Mouse (Mus musculus): ENCODE measurements around the gene Tbx19. TPM values are rescaled to one million over a fixed set of nuclear protein-coding genes. Genes with fewer than 3 reads are reported as not detected.

Tbx19 gene
- polyA plus RNA-seq, 1 experiment from 2014 or later: not detected

GRCm38 (mm10) chr1:165193880-165194661 lies 33.5 kb upstream of the Tbx19 start, which contains the start of gene Sft2d2:
TSS of gene Sft2d2 (minus strand) at chr1:165194438.
- Histone ChIP-seq H3K27ac (ENCODE audit: low read length) (peak within 1 kb of the TSS; percentile 90), H3K4me2 (replicated peaks; ENCODE audit: low read depth, low read length) (peak within 1 kb of the TSS; percentile 65), H3K4me3 (ENCODE audit: low read length) (peak within 1 kb of the TSS; percentile 66), H3K9me3 (ENCODE audit: low read length) (no peaks in the 10 kb centered on the region), H3K4me1 (ENCODE audit: insufficient read depth, low read length) (peaks cover 19% of the 10 kb centered on the region), H3K27me3 (ENCODE audit: insufficient read depth, low read length) (no peaks in the 10 kb centered on the region), H3K36me3 (ENCODE audit: insufficient read depth, low read length) (no peaks in the 10 kb centered on the region), H3K9ac (replicated peaks; ENCODE audit: low read length) (peak within 1 kb of the TSS; percentile 79)
- under 1% methylated on average over 65 of the region's 69 CpGs for WGBS
- ATAC-seq (ENCODE audit: low FRiP score, low TSS enrichment): peak; percentile 94

GRCm38 (mm10) chr1:165193426-165193825 lies 32.9 kb upstream of the Tbx19 start:
- ATAC-seq (ENCODE audit: low FRiP score, low TSS enrichment): no peak
- peak overlapping the region; percentile 79 for H3K9ac ChIP-seq (replicated peaks; ENCODE audit: low read length)
- WGBS: 6% methylated on average over 7 of the region's 7 CpGs
- peak overlapping the region; percentile 90 for H3K27ac ChIP-seq (ENCODE audit: low read length)
- peak overlapping the region; percentile 66 for H3K4me3 ChIP-seq (ENCODE audit: low read length)
- no peaks in the 10 kb centered on the region for H3K9me3 ChIP-seq (ENCODE audit: low read length)
- H3K36me3 ChIP-seq (ENCODE audit: insufficient read depth, low read length): no peaks in the 10 kb centered on the region
- H3K27me3 ChIP-seq (ENCODE audit: insufficient read depth, low read length): no peaks in the 10 kb centered on the region
- H3K4me2 ChIP-seq (replicated peaks; ENCODE audit: low read depth, low read length): peak overlapping the region; percentile 65
- peaks cover 24% of the 10 kb centered on the region for H3K4me1 ChIP-seq (ENCODE audit: insufficient read depth, low read length)

- 52% methylated on average over 10 of the region's 10 CpGs for WGBS
- no peak for ATAC-seq (ENCODE audit: low FRiP score, low TSS enrichment)
- Histone ChIP-seq H3K4me3 (ENCODE audit: low read length) (peak overlapping the region; percentile 66), H3K9ac (replicated peaks; ENCODE audit: low read length) (no peak overlapping the region; the same call in 1 of the 2 replicates), H3K4me2 (replicated peaks; ENCODE audit: low read depth, low read length) (peak overlapping the region; percentile 65), H3K27ac (ENCODE audit: low read length) (no peak overlapping the region), H3K9me3 (ENCODE audit: low read length) (no peaks in the 10 kb centered on the region), H3K36me3 (ENCODE audit: insufficient read depth, low read length) (no peaks in the 10 kb centered on the region), H3K27me3 (ENCODE audit: insufficient read depth, low read length) (no peaks in the 10 kb centered on the region), H3K4me1 (ENCODE audit: insufficient read depth, low read length) (peaks cover 24% of the 10 kb centered on the region)
Observed at GRCm38 (mm10) chr1:165192714-165193264, 32.2 kb upstream of the Tbx19 start.

GRCm38 (mm10) chr1:165192102-165192501 lies 31.5 kb upstream of the Tbx19 start:
- H3K9ac ChIP-seq (replicated peaks; ENCODE audit: low read length): no peak overlapping the region
- H3K4me2 ChIP-seq (replicated peaks; ENCODE audit: low read depth, low read length): no peak overlapping the region
- peaks cover 24% of the 10 kb centered on the region for H3K4me1 ChIP-seq (ENCODE audit: insufficient read depth, low read length)
- ATAC-seq (ENCODE audit: low FRiP score, low TSS enrichment): no peak
- no peaks in the 10 kb centered on the region for H3K27me3 ChIP-seq (ENCODE audit: insufficient read depth, low read length)
- H3K27ac ChIP-seq (ENCODE audit: low read length): no peak overlapping the region
- 76% methylated on average over 4 of the region's 4 CpGs for WGBS
- H3K4me3 ChIP-seq (ENCODE audit: low read length): no peak overlapping the region
- H3K9me3 ChIP-seq (ENCODE audit: low read length): no peaks in the 10 kb centered on the region
- no peaks in the 10 kb centered on the region for H3K36me3 ChIP-seq (ENCODE audit: insufficient read depth, low read length)

- H3K27me3 ChIP-seq (ENCODE audit: insufficient read depth, low read length): no peaks in the 10 kb centered on the region
- H3K9ac ChIP-seq (replicated peaks; ENCODE audit: low read length): no peak overlapping the region
- peaks cover 1% of the 10 kb centered on the region; the same call in 1 of the 2 replicates for H3K36me3 ChIP-seq (ENCODE audit: insufficient read depth, low read length)
- no peaks in the 10 kb centered on the region for H3K9me3 ChIP-seq (ENCODE audit: low read length)
- no peak overlapping the region for H3K4me3 ChIP-seq (ENCODE audit: low read length)
- no peak overlapping the region for H3K4me2 ChIP-seq (replicated peaks; ENCODE audit: low read depth, low read length)
- no peak for ATAC-seq (ENCODE audit: low FRiP score, low TSS enrichment)
- H3K27ac ChIP-seq (ENCODE audit: low read length): no peak overlapping the region
- H3K4me1 ChIP-seq (ENCODE audit: insufficient read depth, low read length): peaks cover 24% of the 10 kb centered on the region
- 75% methylated on average over 13 of the region's 13 CpGs for WGBS
Observed at GRCm38 (mm10) chr1:165191611-165192010, 31.0 kb upstream of the Tbx19 start.

GRCm38 (mm10) chr1:165190571-165191273 lies 30.1 kb upstream of the Tbx19 start:
- no peaks in the 10 kb centered on the region for H3K9me3 ChIP-seq (ENCODE audit: low read length)
- peaks cover 24% of the 10 kb centered on the region for H3K4me1 ChIP-seq (ENCODE audit: insufficient read depth, low read length)
- WGBS: 89% methylated on average over 10 of the region's 10 CpGs
- H3K27me3 ChIP-seq (ENCODE audit: insufficient read depth, low read length): no peaks in the 10 kb centered on the region
- no peak overlapping the region for H3K27ac ChIP-seq (ENCODE audit: low read length)
- H3K4me2 ChIP-seq (replicated peaks; ENCODE audit: low read depth, low read length): no peak overlapping the region
- H3K9ac ChIP-seq (replicated peaks; ENCODE audit: low read length): no peak overlapping the region
- H3K4me3 ChIP-seq (ENCODE audit: low read length): no peak overlapping the region
- no peak for ATAC-seq (ENCODE audit: low FRiP score, low TSS enrichment)
- H3K36me3 ChIP-seq (ENCODE audit: insufficient read depth, low read length): peaks cover 8% of the 10 kb centered on the region; the same call in 1 of the 2 replicates

GRCm38 (mm10) chr1:165190068-165190467 lies 29.5 kb upstream of the Tbx19 start:
- Histone ChIP-seq H3K4me1 (ENCODE audit: insufficient read depth, low read length) (peaks cover 22% of the 10 kb centered on the region), H3K27ac (ENCODE audit: low read length) (no peak overlapping the region), H3K4me3 (ENCODE audit: low read length) (no peak overlapping the region), H3K36me3 (ENCODE audit: insufficient read depth, low read length) (peaks cover 8% of the 10 kb centered on the region; the same call in 1 of the 2 replicates), H3K9me3 (ENCODE audit: low read length) (no peaks in the 10 kb centered on the region), H3K9ac (replicated peaks; ENCODE audit: low read length) (no peak overlapping the region), H3K27me3 (ENCODE audit: insufficient read depth, low read length) (no peaks in the 10 kb centered on the region), H3K4me2 (replicated peaks; ENCODE audit: low read depth, low read length) (no peak overlapping the region)
- WGBS: 82% methylated on average over 6 of the region's 6 CpGs
- ATAC-seq (ENCODE audit: low FRiP score, low TSS enrichment): no peak

GRCm38 (mm10) chr1:165188806-165189580 lies 28.4 kb upstream of the Tbx19 start:
- ATAC-seq (ENCODE audit: low FRiP score, low TSS enrichment): no peak

GRCm38 (mm10) chr1:165187357-165187756 lies 26.8 kb upstream of the Tbx19 start:
- Histone ChIP-seq H3K9ac (replicated peaks; ENCODE audit: low read length) (no peak overlapping the region), H3K36me3 (ENCODE audit: insufficient read depth, low read length) (peaks cover 24% of the 10 kb centered on the region), H3K27ac (ENCODE audit: low read length) (no peak overlapping the region), H3K4me1 (ENCODE audit: insufficient read depth, low read length) (peaks cover 9% of the 10 kb centered on the region; the same call in 1 of the 2 replicates), H3K4me2 (replicated peaks; ENCODE audit: low read depth, low read length) (no peak overlapping the region), H3K9me3 (ENCODE audit: low read length) (no peaks in the 10 kb centered on the region), H3K4me3 (ENCODE audit: low read length) (no peak overlapping the region), H3K27me3 (ENCODE audit: insufficient read depth, low read length) (no peaks in the 10 kb centered on the region)
- WGBS: 66% methylated on average over 5 of the region's 5 CpGs
- no peak for ATAC-seq (ENCODE audit: low FRiP score, low TSS enrichment)

More at GRCm38 (mm10) chr1:165188806-165189580, 28.4 kb upstream of the Tbx19 start:
- peaks cover 17% of the 10 kb centered on the region for H3K36me3 ChIP-seq (ENCODE audit: insufficient read depth, low read length)
- H3K4me3 ChIP-seq (ENCODE audit: low read length): no peak overlapping the region
- no peaks in the 10 kb centered on the region for H3K9me3 ChIP-seq (ENCODE audit: low read length)
- H3K27ac ChIP-seq (ENCODE audit: low read length): no peak overlapping the region
- H3K9ac ChIP-seq (replicated peaks; ENCODE audit: low read length): no peak overlapping the region
- 71% methylated on average over 10 of the region's 10 CpGs for WGBS
- peaks cover 16% of the 10 kb centered on the region; the same call in 1 of the 2 replicates for H3K4me1 ChIP-seq (ENCODE audit: insufficient read depth, low read length)
- no peak overlapping the region for H3K4me2 ChIP-seq (replicated peaks; ENCODE audit: low read depth, low read length)
- H3K27me3 ChIP-seq (ENCODE audit: insufficient read depth, low read length): no peaks in the 10 kb centered on the region
